Mouse (Mus musculus) embryonic facial prominence, embryonic 15.5 days (tissue): ENCODE results near the gene Calr4. TPM values are rescaled to one million over a fixed set of nuclear protein-coding genes. Genes with fewer than 3 reads are reported as not detected.

Experiments
- ATAC-seq: fragments of 200-750 bp; cut with Nextera tagmentation; 2 replicates; pipeline ENCODE4 v1.8.0; 2017; ENCODE audit warnings: low read depth, moderate TSS enrichment; ENCODE audit not compliant: insufficient number of reproducible peaks, low FRiP score, low TSS enrichment
- H3K27ac ChIP-seq: fragments of 300-500 bp; sonication (generic); replicated peaks from 2 replicates; pipeline ENCODE4 v1.5.1; 2015; ENCODE audit warnings: mild to moderate bottlenecking, inconsistent platforms
- H3K27me3 ChIP-seq: fragments of 300-500 bp; sonication (generic); 2 replicates; pipeline ENCODE4 v1.6.1; 2015; ENCODE audit warnings: inconsistent platforms
- H3K36me3 ChIP-seq: fragments of 300-500 bp; sonication (generic); 2 replicates; pipeline ENCODE4 v1.6.1; 2015; ENCODE audit warnings: mild to moderate bottlenecking, inconsistent platforms
- H3K4me1 ChIP-seq: fragments of 300-500 bp; sonication (generic); 2 replicates; pipeline ENCODE4 v1.6.1; 2015; ENCODE audit warnings: inconsistent platforms
- H3K4me2 ChIP-seq: fragments of 300-500 bp; sonication (generic); replicated peaks from 2 replicates; pipeline ENCODE4 v1.6.1; 2015; ENCODE audit warnings: mild to moderate bottlenecking, inconsistent platforms
- H3K4me3 ChIP-seq: fragments of 300-500 bp; sonication (generic); replicated peaks from 2 replicates; pipeline ENCODE4 v1.5.1; 2015; ENCODE audit warnings: mild to moderate bottlenecking, inconsistent platforms
- H3K9ac ChIP-seq: fragments of 300-500 bp; sonication (generic); 2 replicates; pipeline ENCODE4 v1.6.1; 2015; ENCODE audit warnings: inconsistent platforms
- H3K9me3 ChIP-seq: fragments of 300-500 bp; sonication (generic); replicated peaks from 2 replicates; pipeline ENCODE4 v1.6.1; 2016; ENCODE audit warnings: inconsistent platforms
- WGBS: fragments of 180-500 bp; shearing (Covaris S2); methylation state at CpG from one replicate; pipeline ENCODE4 v1.1.7; 2015; 5-methylcytosine and 5-hydroxymethylcytosine counted together
- polyA plus RNA-seq: library from polyadenylated mRNA; unstranded; fragments of >200 nt; fragmentation: Nextera tagmentation; extraction: Ambion mirVana; gene quantifications from 2 replicates; pipeline ENCODE4 v1.2.1, GENCODE M21; 2015

Calr4 gene
- polyA plus RNA-seq: 0.60 and 0.65 TPM in 2 replicates

- no peak for ATAC-seq
- Histone ChIP-seq H3K36me3 (no peaks in the 10 kb centered on the region), H3K4me3 (no peak within 1 kb of the TSS), H3K27me3 (no peaks in the 10 kb centered on the region), H3K9me3 (no peaks in the 10 kb centered on the region), H3K4me2 (no peak within 1 kb of the TSS), H3K27ac (no peak within 1 kb of the TSS), H3K4me1 (0 out of 2 replicates have a peak, but pooled peaks cover 5% of the 10 kb centered on the region), H3K9ac (no peak within 1 kb of the TSS)
- WGBS: 85% methylated on average over 2 of the region's 2 CpGs
Measured at GRCm38 (mm10) chr4:109234185-109234584, at the start of gene Calr4. Calr4 (plus strand) TSS chr4:109234485.

DNA sequence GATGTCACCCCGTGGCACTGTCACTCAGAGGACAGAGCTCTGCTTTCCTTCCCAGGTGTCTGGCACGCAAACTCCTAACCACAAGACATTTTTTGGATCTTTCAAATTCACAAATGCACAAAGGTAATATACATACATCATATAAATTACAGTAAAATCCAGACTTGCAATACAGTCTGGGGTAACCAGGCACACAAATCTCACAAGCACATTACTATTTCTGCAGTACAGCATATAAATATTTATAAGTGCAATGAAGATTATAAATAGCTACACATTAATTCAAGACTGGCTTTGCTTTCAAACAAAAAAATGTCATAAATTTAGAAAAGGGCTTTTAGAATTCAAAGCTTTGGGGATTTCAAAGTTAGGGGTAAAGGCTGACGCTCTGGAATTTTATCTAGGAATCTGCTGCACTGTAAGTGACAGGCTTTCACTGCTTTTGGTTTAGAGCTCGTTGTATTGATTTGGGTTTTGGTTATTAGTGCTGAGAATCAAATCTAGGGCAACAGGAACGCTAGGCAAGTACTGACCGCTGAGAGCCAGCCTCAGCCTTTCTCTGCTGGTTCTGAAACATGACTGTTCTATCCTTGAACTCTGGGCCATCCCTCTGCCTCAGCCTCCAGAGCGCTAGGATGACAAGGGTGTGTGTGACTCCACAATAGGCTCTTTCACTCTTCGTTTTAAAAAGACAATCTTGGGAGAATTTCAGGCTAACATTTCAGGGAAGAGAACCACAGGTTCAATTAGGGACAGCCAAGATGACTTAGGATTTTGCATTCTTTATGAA is 48.5 kb upstream of the Calr4 start:
- Histone ChIP-seq H3K36me3 (no peaks in the 10 kb centered on the region), H3K9me3 (no peaks in the 10 kb centered on the region), H3K27ac (no peak overlapping the region), H3K4me1 (no peaks in the 10 kb centered on the region), H3K4me2 (no peak overlapping the region), H3K27me3 (no peaks in the 10 kb centered on the region), H3K9ac (no peak overlapping the region), H3K4me3 (no peak overlapping the region)
- no peak for ATAC-seq
- 62% methylated on average over 8 of the region's 8 CpGs for WGBS

DNA sequence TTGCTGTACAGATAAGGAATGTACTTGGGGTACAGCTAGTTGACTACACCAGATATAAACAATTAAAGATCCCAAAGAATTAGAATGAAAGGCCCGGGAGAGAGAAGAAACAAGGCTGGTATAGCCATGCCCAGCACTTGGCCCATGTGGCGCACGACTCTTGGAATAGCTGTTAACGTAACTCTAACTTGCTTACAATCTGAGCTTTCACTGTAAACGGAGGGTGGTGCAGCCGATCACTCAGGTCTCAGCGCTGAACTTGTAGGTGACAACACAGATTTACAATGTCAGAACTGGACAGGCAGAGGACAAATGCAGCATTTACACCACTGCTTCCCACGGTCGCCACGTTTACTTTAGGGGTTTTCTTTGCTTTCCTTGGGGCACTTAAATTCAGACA is 42.7 kb upstream of the Calr4 start:
- Histone ChIP-seq H3K9ac (no peak overlapping the region), H3K4me1 (peaks cover 1% of the 10 kb centered on the region; the same call in 1 of the 2 replicates), H3K27ac (no peak overlapping the region), H3K4me2 (no peak overlapping the region), H3K27me3 (no peaks in the 10 kb centered on the region), H3K9me3 (no peaks in the 10 kb centered on the region), H3K36me3 (no peaks in the 10 kb centered on the region), H3K4me3 (no peak overlapping the region)
- 73% methylated on average over 10 of the region's 10 CpGs for WGBS
- ATAC-seq: no peak

GRCm38 (mm10) chr4:109193886-109194285 is 40.4 kb upstream of the Calr4 start:
- no peaks in the 10 kb centered on the region for H3K9me3 ChIP-seq
- H3K27ac ChIP-seq: no peak overlapping the region
- no peaks in the 10 kb centered on the region for H3K27me3 ChIP-seq
- peaks cover 3% of the 10 kb centered on the region; the same call in 1 of the 2 replicates for H3K4me1 ChIP-seq
- 82% methylated on average over 5 of the region's 5 CpGs for WGBS
- peaks cover 4% of the 10 kb centered on the region; the same call in 1 of the 2 replicates for H3K36me3 ChIP-seq
- no peak overlapping the region for H3K4me2 ChIP-seq
- H3K9ac ChIP-seq: no peak overlapping the region
- ATAC-seq: no peak
- H3K4me3 ChIP-seq: no peak overlapping the region

- Histone ChIP-seq H3K9ac (no peak overlapping the region), H3K27ac (no peak overlapping the region), H3K27me3 (no peaks in the 10 kb centered on the region), H3K4me1 (peaks cover 7% of the 10 kb centered on the region), H3K4me3 (no peak overlapping the region), H3K9me3 (no peaks in the 10 kb centered on the region), H3K36me3 (peaks cover 4% of the 10 kb centered on the region; the same call in 1 of the 2 replicates), H3K4me2 (no peak overlapping the region)
- WGBS: 76% methylated on average over 7 of the region's 7 CpGs
- no peak for ATAC-seq
Measured at GRCm38 (mm10) chr4:109195900-109196629, 38.2 kb upstream of the Calr4 start.

- Histone ChIP-seq H3K4me1 (peaks cover 10% of the 10 kb centered on the region), H3K36me3 (peaks cover 4% of the 10 kb centered on the region; the same call in 1 of the 2 replicates), H3K9me3 (no peaks in the 10 kb centered on the region), H3K4me2 (no peak overlapping the region), H3K9ac (no peak overlapping the region), H3K27me3 (no peaks in the 10 kb centered on the region), H3K4me3 (no peak overlapping the region), H3K27ac (no peak overlapping the region)
- WGBS: 95% methylated on average over 4 of the region's 4 CpGs
- ATAC-seq: no peak
Measured at GRCm38 (mm10) chr4:109199069-109199468, 35.2 kb upstream of the Calr4 start.

- WGBS: 0% methylated on average over 59 of the region's 59 CpGs
- ATAC-seq: peak; percentile 97
- peaks cover 4% of the 10 kb centered on the region; the same call in 1 of the 2 replicates for H3K36me3 ChIP-seq
Measured at GRCm38 (mm10) chr4:109201582-109202424, 32.5 kb upstream of the Calr4 start, which contains the start of gene Osbpl9. Osbpl9 (minus strand) TSS chr4:109202272.

DNA sequence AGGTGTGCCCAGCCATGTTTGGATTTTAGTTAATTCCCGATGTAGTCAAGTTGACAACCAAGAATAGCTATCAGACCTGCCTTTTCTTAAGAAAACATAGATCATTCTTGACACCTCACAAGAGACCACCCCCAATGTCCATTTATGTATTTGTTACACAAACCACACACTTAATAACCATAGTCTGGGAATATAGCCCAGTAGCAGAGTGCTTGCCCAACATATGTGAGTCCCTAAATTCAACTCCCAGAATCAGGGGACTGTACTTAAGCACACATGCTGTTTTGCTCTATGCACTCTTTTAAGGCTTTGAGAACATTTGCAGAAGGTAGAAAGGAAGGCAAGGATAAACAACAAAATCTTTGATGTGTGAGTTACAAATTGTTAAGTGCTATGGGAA is 30.4 kb upstream of the Calr4 start:
- WGBS: 83% methylated on average over 1 of the region's 1 CpGs
- Histone ChIP-seq H3K27ac (no peak overlapping the region), H3K9ac (no peak overlapping the region)

More at GRCm38 (mm10) chr4:109201582-109202424, 32.5 kb upstream of the Calr4 start, which contains the start of gene Osbpl9:
- Histone ChIP-seq H3K4me3 (peak within 1 kb of the TSS; percentile 85), H3K9ac (peak within 1 kb of the TSS; percentile 65), H3K27me3 (no peaks in the 10 kb centered on the region), H3K4me2 (peak within 1 kb of the TSS; percentile 88), H3K27ac (peak within 1 kb of the TSS; percentile 97), H3K4me1 (peaks cover 7% of the 10 kb centered on the region), H3K9me3 (no peaks in the 10 kb centered on the region)

DNA sequence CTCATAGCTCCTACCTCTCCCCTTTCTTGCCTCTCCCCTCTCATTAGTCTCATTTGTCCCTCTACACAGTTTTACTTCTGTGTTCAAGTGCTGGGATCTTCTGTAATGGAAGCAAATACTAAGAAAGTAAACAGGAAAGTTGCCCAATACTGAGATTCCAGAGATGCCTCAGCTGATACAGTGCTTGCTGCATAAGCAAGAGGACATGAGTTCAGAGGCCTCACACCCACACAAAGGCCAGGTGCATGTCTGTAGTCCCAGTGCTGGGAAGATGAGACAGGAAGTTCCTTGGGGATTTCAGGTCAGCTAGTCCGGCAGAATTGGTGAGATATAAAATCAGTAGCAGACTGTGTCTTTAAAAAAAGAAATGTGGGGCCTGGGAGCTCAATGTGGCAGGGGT is 29.9 kb upstream of the Calr4 start:
- WGBS: 62% methylated on average over 1 of the region's 1 CpGs
- Histone ChIP-seq H3K27me3 (no peaks in the 10 kb centered on the region), H3K27ac (no peak overlapping the region)

More for the DNA sequence above, 30.4 kb upstream of the Calr4 start:
- Histone ChIP-seq H3K36me3 (no peaks in the 10 kb centered on the region), H3K4me2 (no peak overlapping the region), H3K27me3 (no peaks in the 10 kb centered on the region), H3K4me3 (no peak overlapping the region), H3K4me1 (peaks cover 7% of the 10 kb centered on the region; the same call in 1 of the 2 replicates), H3K9me3 (no peaks in the 10 kb centered on the region)
- ATAC-seq: no peak

GRCm38 (mm10) chr4:109207524-109207923 is 26.8 kb upstream of the Calr4 start:
- H3K9ac ChIP-seq: no peak overlapping the region
- no peak overlapping the region for H3K27ac ChIP-seq
- no peak overlapping the region for H3K4me3 ChIP-seq
- 70% methylated on average over 5 of the region's 5 CpGs for WGBS
- H3K4me1 ChIP-seq: no peaks in the 10 kb centered on the region
- H3K27me3 ChIP-seq: no peaks in the 10 kb centered on the region
- H3K9me3 ChIP-seq: no peaks in the 10 kb centered on the region
- H3K4me2 ChIP-seq: no peak overlapping the region
- no peak for ATAC-seq
- no peaks in the 10 kb centered on the region for H3K36me3 ChIP-seq

More for the DNA sequence above, 29.9 kb upstream of the Calr4 start:
- H3K4me3 ChIP-seq: no peak overlapping the region
- H3K4me2 ChIP-seq: no peak overlapping the region
- no peak for ATAC-seq
- no peaks in the 10 kb centered on the region for H3K9me3 ChIP-seq
- H3K9ac ChIP-seq: no peak overlapping the region
- H3K4me1 ChIP-seq: peaks cover 7% of the 10 kb centered on the region; the same call in 1 of the 2 replicates
- H3K36me3 ChIP-seq: no peaks in the 10 kb centered on the region
